Mouse (Mus musculus) limb, embryonic 14.5 days (tissue): ENCODE data around the gene Crlf1. TPM values are rescaled to one million over a fixed set of nuclear protein-coding genes. Genes with fewer than 3 reads are reported as not detected.

ENCODE experiments used
- ATAC-seq: fragments of 200-750 bp; cut with Nextera tagmentation; 2 replicates; pipeline ENCODE4 v1.8.0; 2017; ENCODE audit warnings: low read depth, moderate number of reproducible peaks, moderate TSS enrichment; ENCODE audit not compliant: low FRiP score
- DNase-seq: peaks from one replicate; pipeline ENCODE4 v3.0.0-alpha.2; 2015; ENCODE audit warnings: low spot score
- H3K27ac ChIP-seq: fragments of 300-500 bp; sonication (generic); replicated peaks from 2 replicates; pipeline ENCODE4 v1.5.1; 2014; ENCODE audit warnings: low read depth, mild to moderate bottlenecking, low read length, moderate library complexity, mixed read lengths
- H3K27me3 ChIP-seq: fragments of 300-500 bp; sonication (generic); 2 replicates; pipeline ENCODE4 v1.6.1; 2014; ENCODE audit warnings: low read length, mixed read lengths; ENCODE audit not compliant: control insufficient read depth, insufficient read depth
- H3K36me3 ChIP-seq: fragments of 300-500 bp; sonication (generic); 2 replicates; pipeline ENCODE4 v1.6.1; 2014; ENCODE audit warnings: mild to moderate bottlenecking, low read length, moderate library complexity, mixed read lengths; ENCODE audit not compliant: control insufficient read depth, insufficient read depth
- H3K4me1 ChIP-seq: fragments of 300-500 bp; sonication (generic); 2 replicates; pipeline ENCODE4 v1.6.1; 2014; ENCODE audit warnings: antibody characterized with exemption, low read length, mixed read lengths; ENCODE audit not compliant: control insufficient read depth, insufficient read depth
- H3K4me2 ChIP-seq: fragments of 300-500 bp; sonication (generic); replicated peaks from 2 replicates; pipeline ENCODE4 v1.6.1; 2014; ENCODE audit warnings: low read depth, mild to moderate bottlenecking, low read length, moderate library complexity; ENCODE audit not compliant: severe bottlenecking
- H3K4me3 ChIP-seq: fragments of 300-500 bp; sonication (generic); replicated peaks from 2 replicates; pipeline ENCODE4 v1.5.1; 2014; ENCODE audit warnings: low read length
- H3K9ac ChIP-seq: fragments of 300-500 bp; sonication (generic); 2 replicates; pipeline ENCODE4 v1.6.1; 2014; ENCODE audit warnings: mild to moderate bottlenecking, low read depth, low read length, moderate library complexity; ENCODE audit not compliant: severe bottlenecking
- H3K9me3 ChIP-seq: fragments of 300-500 bp; sonication (generic); 2 replicates; pipeline ENCODE4 v1.6.1; 2016; ENCODE audit warnings: low read length; ENCODE audit not compliant: control insufficient read depth
- POLR2A ChIP-seq: fragments of 200-500 bp; IDR thresholded peaks from 2 replicates; pipeline ENCODE4 v1.8.0; 2012; ENCODE audit warnings: inconsistent platforms, mild to moderate bottlenecking, moderate library complexity, borderline replicate concordance; ENCODE audit not compliant: insufficient read depth, insufficient read length; ENCODE audit errors: extremely low read depth
- WGBS: fragments of 180-500 bp; shearing (Covaris S2); extraction: QIAGEN DNeasy Blood & Tissue Kit; methylation state at CpG from one replicate; pipeline ENCODE4 v1.1.7; 2014; 5-methylcytosine and 5-hydroxymethylcytosine counted together
- polyA plus RNA-seq, 2 experiments: library from polyadenylated mRNA; depleted of rRNA in 1 of 2; stranded (reverse) in 1 of 2; unstranded in 1 of 2; fragments of >200 nt; fragmentation: Nextera tagmentation in 1 of 2; extraction: Ambion mirVana in 1 of 2; gene quantifications; 2 replicates each; pipeline versions ENCODE4 v1.2.1 to v1.2.3; 2012 to 2014

The Crlf1 gene
- polyA plus RNA-seq, 2 experiments: 91.5 to 98.9 TPM

GRCm38 (mm10) chr8:70493692-70494415, 896 bp downstream of the Crlf1 start:
- ATAC-seq (no peak), DNase-seq (no peak)
- no peak for TF ChIP-seq POLR2A
- Histone ChIP-seq H3K27ac (peak overlapping the region; percentile 73), H3K4me3 (peak overlapping the region; percentile 55), H3K4me1 (peaks cover 65% of the 10 kb centered on the region), H3K9ac (peak overlapping the region; percentile 62), H3K9me3 (no peaks in the 10 kb centered on the region), H3K36me3 (no peaks in the 10 kb centered on the region), H3K4me2 (peak overlapping the region; percentile 91), H3K27me3 (peaks cover 61% of the 10 kb centered on the region)
- 2% methylated on average over 46 of the region's 47 CpGs for WGBS

- Histone ChIP-seq H3K4me1 (peaks cover 58% of the 10 kb centered on the region), H3K4me3 (peak overlapping the region; percentile 55), H3K27ac (peak overlapping the region; percentile 73), H3K9ac (peak overlapping the region; percentile 62), H3K4me2 (peak overlapping the region; percentile 91), H3K27me3 (peaks cover 57% of the 10 kb centered on the region), H3K36me3 (no peaks in the 10 kb centered on the region), H3K9me3 (no peaks in the 10 kb centered on the region)
- no peak for ATAC-seq
- 2% methylated on average over 28 of the region's 28 CpGs for WGBS
- no peak for DNase-seq
- TF ChIP-seq POLR2A: no peak
Measured at GRCm38 (mm10) chr8:70494416-70494945, 1.5 kb downstream of the Crlf1 start.

GRCm38 (mm10) chr8:70495001-70495770, 2.2 kb downstream of the Crlf1 start:
- Histone ChIP-seq H3K36me3 (no peaks in the 10 kb centered on the region), H3K4me1 (peaks cover 51% of the 10 kb centered on the region), H3K9ac (peak overlapping the region; percentile 62), H3K4me2 (peak overlapping the region; percentile 91), H3K4me3 (peak overlapping the region; percentile 55), H3K9me3 (no peaks in the 10 kb centered on the region), H3K27ac (peak overlapping the region; percentile 73), H3K27me3 (peaks cover 51% of the 10 kb centered on the region)
- no peak for TF ChIP-seq POLR2A
- WGBS: under 1% methylated on average over 16 of the region's 21 CpGs
- DNase-seq: no peak
- ATAC-seq: no peak

- H3K4me1 ChIP-seq: peaks cover 50% of the 10 kb centered on the region
- peak overlapping the region; percentile 52 for H3K9ac ChIP-seq
- peak overlapping the region; percentile 73 for H3K27ac ChIP-seq
- 10% methylated on average over 12 of the region's 12 CpGs for WGBS
- H3K9me3 ChIP-seq: no peaks in the 10 kb centered on the region
- TF ChIP-seq POLR2A: no peak
- DNase-seq (no peak), ATAC-seq (no peak)
- H3K4me3 ChIP-seq: peak overlapping the region; percentile 55
- H3K4me2 ChIP-seq: peak overlapping the region; percentile 91
- H3K36me3 ChIP-seq: no peaks in the 10 kb centered on the region
- peaks cover 50% of the 10 kb centered on the region for H3K27me3 ChIP-seq
Measured at GRCm38 (mm10) chr8:70495771-70496062, 2.8 kb downstream of the Crlf1 start.

- DNase-seq (no peak), ATAC-seq (no peak)
- Histone ChIP-seq H3K27me3 (peaks cover 11% of the 10 kb centered on the region; the same call in 1 of the 2 replicates), H3K9ac (no peak overlapping the region), H3K4me3 (0 out of 2 replicates have a peak overlapping the region, but pooled peaks have one; percentile 10), H3K4me1 (peaks cover 54% of the 10 kb centered on the region), H3K27ac (no peak overlapping the region), H3K4me2 (peak overlapping the region; percentile 20), H3K36me3 (no peaks in the 10 kb centered on the region), H3K9me3 (no peaks in the 10 kb centered on the region)
- no peak for TF ChIP-seq POLR2A
- WGBS: 16% methylated on average over 37 of the region's 39 CpGs
Measured at GRCm38 (mm10) chr8:70500386-70501301, 7.7 kb downstream of the Crlf1 start.
